Mouse (Mus musculus): ENCODE results near the gene Tmem86b.

- no peak for TF ChIP-seq CTCF (IDR thresholded peaks at IDR 0.05; ENCODE audit: control insufficient read depth, insufficient read depth, insufficient replicate concordance, low read depth, low read length)
- no peak for TF ChIP-seq POLR2A (IDR thresholded peaks at IDR 0.05; ENCODE audit: control insufficient read depth, low read depth, low read length)
Measured at GRCm38 (mm10) chr7:4663742-4664141, 32.5 kb upstream of the Tmem86b start.
